Mouse (Mus musculus) heart, adult 2 months (tissue): ENCODE data around the gene Rbfox3. TPM values are rescaled to one million over a fixed set of nuclear protein-coding genes. Genes with fewer than 3 reads are reported as not detected.

Source experiments
- DNase-seq, 2 experiments: peaks; one replicate each; pipeline ENCODE4 v3.0.0; 2021
- H3K27ac ChIP-seq: fragments of 200-600 bp; 2 replicates; pipeline ENCODE4 v1.8.1; 2022
- H3K27me3 ChIP-seq: fragments of 200-500 bp; 2 replicates; pipeline ENCODE4 v1.6.1; 2012; ENCODE audit warnings: mild to moderate bottlenecking, low read length, inconsistent platforms, mixed read lengths; ENCODE audit not compliant: control insufficient read depth, insufficient read depth
- H3K36me3 ChIP-seq: fragments of 200-500 bp; 2 replicates; pipeline ENCODE4 v1.6.1; 2012; ENCODE audit warnings: low read length, inconsistent platforms; ENCODE audit not compliant: control insufficient read depth, insufficient read depth
- H3K4me1 ChIP-seq: fragments of 200-500 bp; 2 replicates; pipeline ENCODE4 v1.6.1; 2011; ENCODE audit warnings: low read length; ENCODE audit not compliant: control insufficient read depth, insufficient read depth
- H3K4me3 ChIP-seq: fragments of 200-600 bp; 2 replicates; pipeline ENCODE4 v1.8.1; 2022
- H3K79me2 ChIP-seq: fragments of 200-500 bp; replicated peaks from 2 replicates; pipeline ENCODE4 v1.6.1; 2012; ENCODE audit warnings: mild to moderate bottlenecking, inconsistent platforms, low read length, moderate library complexity, mixed read lengths; ENCODE audit not compliant: control insufficient read depth, insufficient read depth
- H3K9ac ChIP-seq: fragments of 200-500 bp; 2 replicates; pipeline ENCODE4 v1.6.1; 2012; ENCODE audit warnings: low read depth, mild to moderate bottlenecking, control low read depth, inconsistent platforms, low read length, mixed read lengths
- CTCF ChIP-seq: fragments of 200-600 bp; IDR thresholded peaks from 2 replicates; pipeline ENCODE4 v1.8.1; 2022; ENCODE audit warnings: antibody characterized with exemption, mild to moderate bottlenecking, moderate library complexity
- EP300 ChIP-seq: fragments of 200-500 bp; IDR thresholded peaks from 2 replicates; pipeline ENCODE4 v1.6.1; 2011; ENCODE audit warnings: low read depth, low read length, control low read depth; ENCODE audit not compliant: insufficient read depth
- POLR2A ChIP-seq: fragments of 200-500 bp; IDR thresholded peaks from 2 replicates; pipeline ENCODE4 v1.6.1; 2011; ENCODE audit warnings: mild to moderate bottlenecking, low read depth, low read length, control low read depth; ENCODE audit not compliant: insufficient read depth
- WGBS: fragments of 180-500 bp; shearing (Covaris S2); methylation state at CpG from one replicate; pipeline ENCODE4 v1.1.7; 2018; 5-methylcytosine and 5-hydroxymethylcytosine counted together
- intact Hi-C: fragments of 180-260 bp; cut with DNase I; formaldehyde crosslinking; loops from one replicate; pipeline ENCODE4 v1.15.1; 2025
- polyA plus RNA-seq: library from polyadenylated mRNA; depleted of rRNA; stranded (reverse); fragments of >200 nt; gene quantifications from 2 replicates; pipeline ENCODE4 v1.2.3, GENCODE M21; 2012
- total RNA-seq, 2 experiments: library from RNA; stranded (reverse); gene quantifications; 2 replicates each; pipeline ENCODE4 v1.2.3; 2021

Gene Rbfox3
- total and polyA plus RNA-seq, 3 experiments: 0.16 to 0.23 TPM; not detected in 1

DNA sequence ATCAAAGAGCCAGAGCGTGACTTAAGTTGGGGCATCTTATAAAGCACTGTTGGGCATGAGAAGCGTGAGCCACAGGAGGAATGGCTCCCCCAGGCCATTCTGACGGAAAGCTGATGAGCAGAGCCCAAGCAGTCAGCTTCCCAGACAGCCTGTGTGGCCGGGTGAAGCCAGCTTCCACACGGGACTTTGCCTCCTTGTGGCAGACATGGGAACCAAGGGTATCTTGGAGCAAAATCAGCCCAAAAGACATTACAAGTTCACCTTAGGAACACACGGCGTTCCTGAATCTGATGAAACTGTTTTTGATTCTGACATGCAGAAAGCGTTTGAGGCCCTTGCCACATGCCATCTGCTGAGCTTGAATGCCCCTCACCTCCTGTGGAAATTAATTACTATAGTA, 303.5 kb downstream of the Rbfox3 start:
- 57% methylated on average over 8 of the region's 8 CpGs for WGBS
- DNase-seq: no peak
- no peaks in the 10 kb centered on the region; the same call in 1 of the 2 replicates for H3K27me3 ChIP-seq
- H3K36me3 ChIP-seq: no peaks in the 10 kb centered on the region
- TF ChIP-seq POLR2A (no peak), CTCF (no peak), EP300 (no peak)
- no peak overlapping the region for H3K9ac ChIP-seq
- H3K4me1 ChIP-seq: no peaks in the 10 kb centered on the region
- H3K79me2 ChIP-seq: no peaks in the 10 kb centered on the region
- H3K27ac ChIP-seq: no peak overlapping the region
- no peak overlapping the region for H3K4me3 ChIP-seq
- intact Hi-C loops: no loop called here

DNA sequence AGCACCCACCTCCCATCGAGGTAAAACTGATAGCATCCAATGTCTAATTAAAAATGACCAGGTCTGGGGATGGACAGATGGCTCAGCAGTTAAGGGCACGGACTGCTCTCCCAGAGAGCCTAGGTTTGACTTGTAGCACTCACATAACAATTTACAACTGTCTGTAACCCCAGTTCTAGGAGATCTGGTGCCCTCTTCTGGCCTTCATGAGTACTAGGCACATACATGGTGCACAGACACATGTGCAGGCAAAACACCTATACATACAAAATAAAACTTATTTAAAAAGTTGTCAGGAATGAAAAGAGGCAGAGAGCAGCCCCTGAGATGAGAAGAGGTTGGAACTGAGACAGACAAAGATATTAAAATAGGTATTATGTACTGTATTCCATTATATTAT, 305.8 kb downstream of the Rbfox3 start:
- Histone ChIP-seq H3K27me3 (no peaks in the 10 kb centered on the region; the same call in 1 of the 2 replicates), H3K79me2 (no peaks in the 10 kb centered on the region), H3K36me3 (no peaks in the 10 kb centered on the region), H3K27ac (no peak overlapping the region), H3K4me1 (no peaks in the 10 kb centered on the region), H3K4me3 (no peak overlapping the region), H3K9ac (no peak overlapping the region)
- intact Hi-C loops: no loop called here
- TF ChIP-seq POLR2A (no peak), CTCF (no peak), EP300 (no peak)
- no peak for DNase-seq
- WGBS: 64% methylated on average over 2 of the region's 2 CpGs

DNA sequence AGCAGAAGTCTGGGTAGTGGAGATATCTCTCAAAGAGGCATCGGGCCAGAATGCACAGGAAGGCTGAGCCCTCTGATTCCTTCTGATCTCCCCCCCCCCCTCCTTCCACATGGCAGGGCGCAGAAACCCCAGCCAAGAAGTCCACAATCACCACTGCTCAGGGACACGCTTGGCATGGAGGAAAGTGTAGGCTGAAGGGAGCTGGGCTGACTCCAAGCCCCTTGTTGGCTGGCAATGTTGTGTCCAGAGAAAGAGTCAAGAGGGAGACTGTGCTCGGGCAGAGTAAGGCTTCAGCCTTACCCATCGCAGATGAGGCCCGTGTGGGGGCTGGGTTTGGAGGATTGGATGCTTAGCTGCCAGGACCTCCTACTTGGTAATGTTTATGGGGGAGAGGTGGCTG, 307.2 kb downstream of the Rbfox3 start:
- no peak overlapping the region for H3K4me3 ChIP-seq
- no peaks in the 10 kb centered on the region for H3K27me3 ChIP-seq
- intact Hi-C loops: no loop called here
- no peak for TF ChIP-seq CTCF
- TF ChIP-seq EP300: no peak
- no peak for TF ChIP-seq POLR2A
- WGBS: 61% methylated on average over 6 of the region's 6 CpGs
- H3K9ac ChIP-seq: no peak overlapping the region
- H3K4me1 ChIP-seq: no peaks in the 10 kb centered on the region
- no peaks in the 10 kb centered on the region for H3K36me3 ChIP-seq
- no peak overlapping the region for H3K27ac ChIP-seq
- no peaks in the 10 kb centered on the region for H3K79me2 ChIP-seq
- DNase-seq: no peak

- TF ChIP-seq EP300 (no peak), POLR2A (no peak), CTCF (no peak)
- H3K36me3 ChIP-seq: no peaks in the 10 kb centered on the region
- DNase-seq: peak in 1 of 2 experiments; percentile 26
- WGBS: 6% methylated on average over 10 of the region's 10 CpGs
- no peaks in the 10 kb centered on the region for H3K79me2 ChIP-seq
- intact Hi-C loops: no loop called here
- H3K4me3 ChIP-seq: no peak overlapping the region
- no peak overlapping the region for H3K9ac ChIP-seq
- no peaks in the 10 kb centered on the region for H3K27me3 ChIP-seq
- no peaks in the 10 kb centered on the region for H3K4me1 ChIP-seq
- no peak overlapping the region for H3K27ac ChIP-seq
These were observed 308.3 kb downstream of the Rbfox3 start for GRCm38 (mm10) chr11:118603126-118603525.

DNA sequence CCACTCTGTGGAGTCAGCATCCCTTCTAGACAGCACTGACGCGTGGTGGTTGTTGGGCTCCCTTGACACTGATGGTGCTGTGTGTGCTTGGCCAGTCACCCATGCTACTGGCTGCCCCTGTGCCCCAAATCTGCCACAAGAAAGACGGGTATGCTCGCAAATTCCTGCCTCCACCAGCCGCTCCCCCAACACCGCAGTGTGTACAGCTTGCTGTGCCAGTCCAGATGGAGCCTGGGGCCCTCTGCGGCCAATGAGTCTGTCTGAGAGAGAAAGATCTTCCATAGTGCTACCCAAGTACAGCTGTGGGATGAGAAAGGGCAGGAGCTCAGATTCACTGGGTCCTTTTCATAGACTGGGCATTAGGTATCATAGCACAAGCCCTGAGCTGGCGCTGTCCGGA, 309.9 kb downstream of the Rbfox3 start:
- Histone ChIP-seq H3K9ac (no peak overlapping the region), H3K36me3 (no peaks in the 10 kb centered on the region), H3K4me1 (no peaks in the 10 kb centered on the region), H3K79me2 (no peaks in the 10 kb centered on the region), H3K4me3 (no peak overlapping the region), H3K27ac (no peak overlapping the region), H3K27me3 (no peaks in the 10 kb centered on the region)
- WGBS: 64% methylated on average over 9 of the region's 9 CpGs
- DNase-seq: no peak
- no peak for TF ChIP-seq EP300
- no peak for TF ChIP-seq CTCF
- no peak for TF ChIP-seq POLR2A
- intact Hi-C loops: no loop called here

- Histone ChIP-seq H3K36me3 (no peaks in the 10 kb centered on the region), H3K9ac (no peak overlapping the region), H3K4me3 (no peak overlapping the region), H3K27me3 (no peaks in the 10 kb centered on the region), H3K79me2 (no peaks in the 10 kb centered on the region), H3K27ac (no peak overlapping the region), H3K4me1 (no peaks in the 10 kb centered on the region)
- intact Hi-C loops: no loop called here
- TF ChIP-seq EP300 (no peak), CTCF (no peak), POLR2A (no peak)
- no peak for DNase-seq
- WGBS: 7% methylated on average over 9 of the region's 9 CpGs
These were observed 311.2 kb downstream of the Rbfox3 start for GRCm38 (mm10) chr11:118600168-118600567.

DNA sequence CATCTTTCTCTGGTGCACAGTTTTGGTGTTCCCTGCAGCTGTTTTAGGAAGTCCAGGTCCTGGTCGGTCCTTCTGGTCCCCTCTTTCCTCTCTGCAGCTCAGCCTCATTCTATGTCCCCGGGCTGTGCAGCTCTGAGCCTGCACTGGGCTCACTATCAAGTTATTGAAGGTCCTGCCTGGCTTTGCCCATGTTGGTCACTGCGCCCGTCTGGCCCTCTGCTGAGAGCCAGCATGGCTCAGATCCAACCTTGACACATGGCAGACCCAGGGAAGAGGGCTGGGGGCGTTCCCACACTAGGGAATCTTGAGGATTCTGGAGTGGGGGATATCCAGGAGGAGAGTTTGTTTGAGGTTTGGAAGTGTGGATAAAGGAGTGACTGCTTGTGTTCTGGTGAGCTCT, 312.7 kb downstream of the Rbfox3 start:
- H3K4me1 ChIP-seq: no peaks in the 10 kb centered on the region

More for the DNA sequence above, 312.7 kb downstream of the Rbfox3 start:
- WGBS: 43% methylated on average over 5 of the region's 5 CpGs
- TF ChIP-seq CTCF: no peak
- no peak for TF ChIP-seq EP300
- no peak overlapping the region for H3K27ac ChIP-seq
- no peaks in the 10 kb centered on the region for H3K27me3 ChIP-seq
- no peak overlapping the region for H3K4me3 ChIP-seq
- no peak for DNase-seq
- no peak overlapping the region for H3K9ac ChIP-seq
- H3K36me3 ChIP-seq: no peaks in the 10 kb centered on the region
- intact Hi-C loops: no loop called here
- H3K79me2 ChIP-seq: no peaks in the 10 kb centered on the region
